Mouse (Mus musculus): Measurements from ENCODE around the gene Ampd3.
A peak's percentile ranks its signal among the peaks of the same experiment; 100 is the strongest.

The Ampd3 gene

DNA sequence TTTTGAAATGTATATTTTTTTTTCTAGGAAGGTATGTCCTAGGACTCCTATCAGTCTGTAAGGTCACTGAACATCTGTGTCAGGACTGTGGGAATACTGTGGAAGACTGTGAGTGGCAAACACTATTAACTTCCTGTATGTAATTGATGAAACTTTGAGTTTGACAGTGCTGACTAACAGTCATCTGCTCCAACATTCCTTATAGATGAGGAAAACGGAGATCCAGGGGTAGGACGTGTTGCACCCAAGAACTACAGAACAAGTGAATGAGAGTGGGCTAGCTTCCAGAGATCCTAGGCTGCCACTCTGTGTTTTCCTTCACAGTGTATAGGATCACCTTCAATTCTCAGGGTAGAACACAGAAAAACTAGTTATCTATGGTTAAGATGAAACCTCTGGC, 79.3 kb downstream of the Ampd3 start:
- no peak for DNase-seq

DNA sequence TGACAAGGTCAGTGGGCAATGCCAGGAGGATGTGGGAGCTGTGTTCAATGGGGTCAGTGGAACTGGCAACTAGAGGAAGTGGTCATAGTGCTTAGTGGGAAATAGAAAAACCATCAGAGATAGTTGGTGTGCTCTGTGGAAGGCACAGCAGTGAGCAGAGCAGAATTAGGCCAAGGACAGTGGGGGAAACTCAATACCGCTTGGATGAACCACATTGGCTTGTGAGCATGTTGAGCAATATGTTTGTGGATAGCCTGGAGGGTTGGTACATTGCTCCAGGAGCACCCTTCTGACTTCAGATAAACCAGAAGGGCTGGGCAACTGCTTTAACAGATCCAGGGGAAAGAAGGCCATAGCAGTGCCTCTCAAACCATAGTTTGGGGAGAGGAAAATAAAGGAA, 80.4 kb downstream of the Ampd3 start:
- DNase-seq, result no peak

DNA sequence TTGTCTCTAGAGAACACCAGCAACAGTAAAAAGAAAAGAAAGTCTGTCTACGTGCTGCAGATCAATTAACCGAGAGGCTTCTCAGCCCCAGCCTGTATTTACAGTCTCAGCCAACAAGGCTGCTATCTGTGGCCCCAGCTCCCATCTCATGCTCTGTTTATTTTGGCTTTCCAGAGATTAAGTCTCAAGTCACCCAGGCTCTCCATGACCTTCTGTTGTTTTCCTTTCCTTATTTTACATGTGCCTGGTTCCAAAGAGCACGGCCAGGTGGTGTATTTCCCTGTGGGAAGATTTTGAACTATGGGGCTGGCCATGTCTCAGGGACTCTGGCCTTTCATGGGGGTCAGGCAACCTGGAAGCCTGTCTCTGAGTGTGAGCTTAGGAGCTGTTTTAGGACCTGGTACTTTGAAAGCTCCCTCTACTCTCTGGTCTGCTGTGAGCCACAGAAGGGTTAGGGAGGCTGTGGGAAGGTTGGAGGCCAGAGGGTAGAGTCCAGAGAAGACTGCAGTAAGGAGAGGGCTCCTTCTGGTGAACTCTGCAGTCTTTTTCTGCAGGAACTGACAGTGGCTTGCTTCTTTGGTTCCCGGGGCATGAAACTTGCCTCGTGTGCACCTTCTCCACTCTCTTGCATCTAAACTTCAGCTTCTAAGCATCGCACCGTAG, 83.7 kb downstream of the Ampd3 start:
- peak; percentile 11 for DNase-seq

DNA sequence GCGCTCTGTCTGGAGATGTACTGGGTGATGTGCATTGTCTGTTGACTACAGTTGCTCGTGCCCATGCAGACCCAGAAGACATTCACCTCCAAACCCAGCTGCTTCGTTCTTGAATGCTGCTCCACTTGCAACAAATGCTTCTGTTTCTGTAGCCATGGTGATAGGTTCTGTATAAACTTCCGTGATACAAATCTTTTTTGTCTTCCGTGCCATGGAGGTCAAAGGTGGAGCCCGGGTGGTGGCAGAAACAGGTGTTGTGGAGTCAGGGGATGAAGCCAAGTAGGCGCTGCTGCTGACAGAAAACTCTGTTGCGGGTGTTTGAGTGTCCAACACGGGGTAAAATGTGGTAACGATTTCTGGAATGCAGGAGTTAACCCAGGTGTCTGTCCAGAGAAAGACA, 85.6 kb downstream of the Ampd3 start:
- DNase-seq, result no peak

DNA sequence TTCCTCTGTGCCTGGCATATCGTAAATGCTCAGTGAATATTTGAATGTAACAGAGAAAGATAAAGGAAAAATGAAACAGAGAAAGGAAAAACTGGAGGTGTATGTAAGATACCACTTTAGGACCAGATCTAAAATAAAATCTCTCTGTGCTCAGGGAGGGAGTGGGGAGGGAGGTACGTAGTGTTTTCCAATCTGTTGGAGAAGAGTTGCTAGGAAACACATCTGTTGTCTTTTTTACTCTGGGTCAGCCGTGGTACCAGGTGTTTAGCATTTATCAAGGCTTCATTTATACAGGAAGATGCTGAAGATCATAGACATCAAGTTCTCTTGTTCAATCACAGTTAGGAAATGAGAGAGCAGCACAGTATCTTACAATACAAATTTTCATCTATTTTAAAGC, 86.5 kb downstream of the Ampd3 start:
- DNase-seq, result no peak

DNA sequence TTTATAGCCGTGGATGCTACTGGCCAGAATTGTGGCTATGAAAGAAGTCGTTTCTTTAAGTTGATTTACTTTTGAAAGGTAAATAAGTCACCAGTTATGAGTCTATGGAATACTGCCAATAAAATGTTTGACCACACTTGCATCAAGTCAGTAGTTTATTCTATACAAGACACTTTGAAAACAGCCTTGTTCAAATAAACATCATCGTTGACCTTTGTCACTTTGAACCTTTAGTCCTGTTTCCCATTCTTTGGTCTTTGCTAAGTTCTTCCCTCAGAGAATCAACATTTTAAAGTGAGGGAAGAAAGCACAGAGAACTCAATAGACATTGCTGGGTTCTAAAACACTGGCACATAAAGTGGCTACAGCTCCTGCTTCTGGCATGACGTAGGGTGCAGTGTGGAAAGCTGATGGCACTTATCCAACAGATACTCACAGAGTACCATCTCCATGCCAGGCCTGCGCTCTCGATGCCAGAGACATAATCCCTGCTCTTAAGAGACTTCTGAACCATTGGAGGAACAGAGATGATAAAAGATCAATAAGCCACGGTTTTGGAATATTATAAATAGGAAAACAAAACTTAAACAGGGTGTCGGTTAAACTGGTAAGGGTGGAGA, 87.0 kb downstream of the Ampd3 start:
- no peak for DNase-seq

DNA sequence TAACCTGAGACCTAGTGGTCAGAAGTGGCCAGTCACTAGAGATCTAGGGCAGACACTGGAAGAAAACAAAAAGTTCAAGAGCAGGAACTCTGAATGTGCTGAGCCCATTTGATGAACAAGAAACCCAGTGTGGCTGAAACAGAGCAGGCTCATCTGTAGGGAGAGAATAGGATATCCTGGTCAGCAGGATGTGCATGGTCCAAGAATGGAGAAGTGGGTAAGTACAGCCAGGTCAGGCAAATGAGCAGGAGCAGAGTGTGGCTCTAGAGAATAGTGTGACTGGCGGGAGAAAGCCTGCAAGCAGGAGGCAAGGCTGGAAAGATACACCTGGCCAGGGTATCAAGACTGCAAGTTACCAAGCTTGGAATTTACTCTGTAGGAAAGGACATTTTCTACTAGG, 87.6 kb downstream of the Ampd3 start:
- DNase-seq, result no peak

DNA sequence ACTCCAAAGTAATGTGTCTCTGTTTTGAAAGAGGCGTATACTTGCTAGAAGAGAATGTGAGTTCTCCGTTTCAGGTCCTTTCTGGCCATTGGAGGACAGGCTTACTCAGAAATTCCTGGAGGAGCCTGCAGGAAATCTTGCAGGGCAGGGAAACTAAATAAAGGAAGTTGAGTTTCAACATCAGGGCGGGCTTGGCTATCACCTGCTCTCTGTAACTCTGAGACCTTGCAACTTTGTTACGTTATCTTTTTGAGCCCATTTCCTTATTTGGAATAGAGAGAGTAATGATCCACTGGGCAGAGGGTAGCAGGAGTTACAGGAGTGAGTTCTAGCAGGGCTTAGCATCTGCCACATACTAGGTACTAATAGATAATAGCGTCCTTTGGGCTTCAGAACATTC, 92.1 kb downstream of the Ampd3 start:
- DNase-seq, result no peak
